Mouse (Mus musculus) cortical plate, adult 2 months (tissue): ENCODE measurements around the gene Cox11.

ENCODE experiments used
- CTCF ChIP-seq: fragments of 200-500 bp; IDR thresholded peaks from 2 replicates; pipeline ENCODE4 v1.5.1; 2011; ENCODE audit warnings: mild to moderate bottlenecking, control low read depth, low read length; ENCODE audit not compliant: insufficient read depth; ENCODE audit errors: extremely low read depth
- POLR2A ChIP-seq: fragments of 200-500 bp; IDR thresholded peaks from 2 replicates; pipeline ENCODE4 v1.6.1; 2011; ENCODE audit warnings: mild to moderate bottlenecking, low read length, control low read depth; ENCODE audit not compliant: insufficient read depth; ENCODE audit errors: extremely low read depth

GRCm38 (mm10) chr11:90650231-90650885, 12.4 kb downstream of the Cox11 start:
- TF ChIP-seq CTCF: no peak
- TF ChIP-seq POLR2A: no peak
